Mouse (Mus musculus): ENCODE measurements around the gene Fxyd1. TPM values are rescaled to one million over a fixed set of nuclear protein-coding genes. Genes with fewer than 3 reads are reported as not detected.

The Fxyd1 gene
- polyA plus RNA-seq, 1 experiment from 2014 or later, result 7.7 TPM

- peaks cover 48% of the 10 kb centered on the region for H3K4me1 ChIP-seq
- peaks cover 43% of the 10 kb centered on the region for H3K27me3 ChIP-seq (ENCODE audit: low read depth, poor library complexity, severe bottlenecking)
- peak overlapping the region; percentile 80 for H3K27ac ChIP-seq
- DNase-seq (ENCODE audit: low spot score), result no peak
- H3K4me3 ChIP-seq, result peak overlapping the region; percentile 35
- no peaks in the 10 kb centered on the region for H3K9me3 ChIP-seq (replicated peaks)
- 20% methylated on average over 3 of the region's 4 CpGs for WGBS
- H3K36me3 ChIP-seq, result no peaks in the 10 kb centered on the region
These were observed 1.1 kb downstream of the Fxyd1 start for GRCm38 (mm10) chr7:31055883-31056282.

DNA sequence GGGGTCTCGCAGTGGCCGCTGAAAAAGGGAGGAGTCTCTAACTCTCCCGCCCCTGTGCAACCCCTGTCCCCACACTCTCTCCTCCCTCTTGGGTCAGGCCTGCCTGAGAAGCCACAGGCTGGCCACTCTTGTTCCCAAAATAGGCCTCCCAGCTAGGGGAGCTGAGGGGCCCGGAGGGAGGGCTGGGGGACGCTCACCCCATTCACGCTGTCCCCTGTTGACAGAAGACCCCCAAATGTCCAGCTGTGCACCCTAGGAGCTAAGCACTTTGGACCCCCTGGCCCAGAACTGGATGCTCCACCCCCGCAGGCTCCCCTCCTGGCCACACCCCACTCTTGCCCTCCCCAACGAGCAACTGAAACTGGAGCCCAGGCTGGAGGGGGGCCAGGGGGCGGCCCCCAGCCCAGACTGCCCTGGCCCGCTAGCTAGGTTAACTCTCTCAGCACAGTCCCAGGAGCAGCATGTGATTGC, 1.6 kb downstream of the Fxyd1 start:
- H3K27ac ChIP-seq, result peak overlapping the region; percentile 80
- peaks cover 48% of the 10 kb centered on the region for H3K27me3 ChIP-seq (ENCODE audit: low read depth, poor library complexity, severe bottlenecking)
- H3K4me3 ChIP-seq, result peak overlapping the region; percentile 35
- 8% methylated on average over 10 of the region's 10 CpGs for WGBS
- DNase-seq (ENCODE audit: low spot score), result peak; percentile 61
- H3K36me3 ChIP-seq, result no peaks in the 10 kb centered on the region
- peaks cover 53% of the 10 kb centered on the region for H3K4me1 ChIP-seq
- H3K9me3 ChIP-seq (replicated peaks), result no peaks in the 10 kb centered on the region

GRCm38 (mm10) chr7:31054661-31055320, 2.2 kb downstream of the Fxyd1 start:
- Histone ChIP-seq H3K27ac (peak overlapping the region; percentile 80), H3K4me3 (peak overlapping the region; percentile 35), H3K4me1 (peaks cover 59% of the 10 kb centered on the region), H3K36me3 (no peaks in the 10 kb centered on the region), H3K27me3 (ENCODE audit: low read depth, poor library complexity, severe bottlenecking) (peaks cover 54% of the 10 kb centered on the region), H3K9me3 (replicated peaks) (no peaks in the 10 kb centered on the region)
- no peak for DNase-seq (ENCODE audit: low spot score)
- WGBS, result 56% methylated on average over 11 of the region's 11 CpGs

GRCm38 (mm10) chr7:31053882-31054447, 3.0 kb downstream of the Fxyd1 start:
- peaks cover 61% of the 10 kb centered on the region for H3K4me1 ChIP-seq
- WGBS, result 33% methylated on average over 10 of the region's 10 CpGs

DNA sequence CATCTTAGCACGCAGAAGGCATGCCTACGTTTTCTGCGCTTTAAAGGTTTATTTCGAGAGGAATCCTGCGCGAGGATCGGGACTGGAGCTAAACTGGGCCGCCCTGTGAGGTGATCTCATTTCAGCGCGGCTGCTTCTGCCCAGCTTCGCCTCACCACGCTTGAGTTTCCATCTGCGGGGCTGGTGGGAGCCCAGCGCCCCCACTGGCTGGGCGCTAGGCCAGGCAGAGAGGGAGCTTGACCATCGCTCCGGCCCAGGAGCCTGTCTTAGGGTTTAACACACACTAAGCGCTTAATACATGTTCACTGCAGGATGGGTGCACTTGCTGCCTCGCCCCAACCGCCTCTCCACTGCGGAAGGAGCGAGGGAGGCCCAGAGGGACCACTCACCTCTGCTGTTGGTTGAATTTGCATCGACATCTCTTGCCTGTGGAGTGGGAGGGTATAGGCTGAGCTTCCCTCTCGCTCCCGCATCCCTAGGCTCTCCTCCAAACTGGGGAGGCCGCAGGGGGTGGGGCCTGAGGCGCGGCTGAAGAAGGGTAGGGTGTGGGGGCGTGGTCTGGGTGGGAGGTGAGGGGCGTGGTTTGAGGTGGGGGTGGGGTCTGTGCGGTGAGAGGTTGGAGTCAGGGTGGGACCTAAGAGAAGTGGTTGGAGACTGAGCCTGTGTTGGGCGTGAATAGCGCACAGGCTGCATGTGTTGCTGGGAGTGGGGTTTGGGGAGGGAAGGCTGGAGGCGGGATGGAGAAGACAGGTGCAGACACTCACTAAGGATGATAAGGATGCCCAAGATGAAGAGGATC, 4.2 kb downstream of the Fxyd1 start:
- DNase-seq (ENCODE audit: low spot score), result peak; percentile 69
- no peaks in the 10 kb centered on the region for H3K36me3 ChIP-seq
- H3K27ac ChIP-seq, result no peak overlapping the region
- peaks cover 61% of the 10 kb centered on the region for H3K4me1 ChIP-seq
- H3K9me3 ChIP-seq (replicated peaks), result no peaks in the 10 kb centered on the region
- WGBS, result under 1% methylated on average over 34 of the region's 34 CpGs
- peaks cover 74% of the 10 kb centered on the region for H3K27me3 ChIP-seq (ENCODE audit: low read depth, poor library complexity, severe bottlenecking)
- peak overlapping the region; percentile 37 for H3K4me3 ChIP-seq

More at GRCm38 (mm10) chr7:31053882-31054447, 3.0 kb downstream of the Fxyd1 start:
- Histone ChIP-seq H3K36me3 (no peaks in the 10 kb centered on the region), H3K4me3 (no peak overlapping the region), H3K27me3 (ENCODE audit: low read depth, poor library complexity, severe bottlenecking) (peaks cover 63% of the 10 kb centered on the region), H3K27ac (no peak overlapping the region; the same call in 1 of the 2 replicates), H3K9me3 (replicated peaks) (no peaks in the 10 kb centered on the region)
- no peak for DNase-seq (ENCODE audit: low spot score)

GRCm38 (mm10) chr7:31052251-31052635, 4.8 kb downstream of the Fxyd1 start:
- 3% methylated on average over 22 of the region's 22 CpGs for WGBS
- no peak overlapping the region for H3K27ac ChIP-seq
- H3K4me1 ChIP-seq, result peaks cover 61% of the 10 kb centered on the region
- peaks cover 80% of the 10 kb centered on the region for H3K27me3 ChIP-seq (ENCODE audit: low read depth, poor library complexity, severe bottlenecking)
- no peaks in the 10 kb centered on the region for H3K9me3 ChIP-seq (replicated peaks)
- DNase-seq (ENCODE audit: low spot score), result no peak
- peak overlapping the region; percentile 37 for H3K4me3 ChIP-seq
- H3K36me3 ChIP-seq, result no peaks in the 10 kb centered on the region

GRCm38 (mm10) chr7:31051321-31052021, 5.5 kb downstream of the Fxyd1 start, which contains the start of gene Fxyd7:
Gene Fxyd7, minus strand, starts transcription at chr7:31051467.
- H3K4me3 ChIP-seq, result peak within 1 kb of the TSS; percentile 37
- WGBS, result 2% methylated on average over 28 of the region's 28 CpGs
- peaks cover 61% of the 10 kb centered on the region for H3K4me1 ChIP-seq
- peaks cover 81% of the 10 kb centered on the region for H3K27me3 ChIP-seq (ENCODE audit: low read depth, poor library complexity, severe bottlenecking)
- DNase-seq (ENCODE audit: low spot score), result no peak
- no peak within 1 kb of the TSS for H3K27ac ChIP-seq
- no peaks in the 10 kb centered on the region for H3K9me3 ChIP-seq (replicated peaks)
- no peaks in the 10 kb centered on the region for H3K36me3 ChIP-seq

DNA sequence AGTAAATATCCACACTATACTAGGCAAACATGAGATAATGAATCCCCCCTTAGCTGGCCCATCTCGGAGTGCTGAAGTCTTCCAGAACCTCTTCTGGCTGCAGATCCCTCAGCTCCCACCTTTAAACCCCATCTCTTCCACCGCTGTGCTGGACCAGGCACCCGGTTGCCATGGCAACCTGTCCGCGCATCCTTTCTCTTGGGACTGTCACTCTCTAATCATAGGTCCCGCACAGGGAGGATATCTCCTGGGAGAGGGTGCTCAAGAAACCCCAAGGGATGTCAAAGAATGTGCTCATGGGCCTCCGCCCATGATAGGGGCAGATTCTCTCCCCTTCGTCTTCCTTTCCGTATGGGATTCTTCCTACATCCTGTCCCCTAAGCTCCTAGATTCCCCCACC, 6.1 kb downstream of the Fxyd1 start:
- WGBS, result 3% methylated on average over 9 of the region's 9 CpGs
- Histone ChIP-seq H3K4me1 (peaks cover 58% of the 10 kb centered on the region), H3K9me3 (replicated peaks) (no peaks in the 10 kb centered on the region), H3K27ac (no peak overlapping the region), H3K4me3 (peak overlapping the region; percentile 37), H3K27me3 (ENCODE audit: low read depth, poor library complexity, severe bottlenecking) (peaks cover 86% of the 10 kb centered on the region), H3K36me3 (no peaks in the 10 kb centered on the region)
- DNase-seq (ENCODE audit: low spot score), result no peak

GRCm38 (mm10) chr7:31050487-31050886, 6.5 kb downstream of the Fxyd1 start:
- WGBS, result 8% methylated on average over 6 of the region's 6 CpGs
- peaks cover 54% of the 10 kb centered on the region for H3K4me1 ChIP-seq
- peak overlapping the region; percentile 37 for H3K4me3 ChIP-seq
- H3K36me3 ChIP-seq, result no peaks in the 10 kb centered on the region
- H3K27ac ChIP-seq, result no peak overlapping the region
- H3K9me3 ChIP-seq (replicated peaks), result no peaks in the 10 kb centered on the region
- H3K27me3 ChIP-seq (ENCODE audit: low read depth, poor library complexity, severe bottlenecking), result peaks cover 89% of the 10 kb centered on the region
- no peak for DNase-seq (ENCODE audit: low spot score)

GRCm38 (mm10) chr7:31049846-31050281, 7.1 kb downstream of the Fxyd1 start:
- no peaks in the 10 kb centered on the region for H3K9me3 ChIP-seq (replicated peaks)
- peaks cover 92% of the 10 kb centered on the region for H3K27me3 ChIP-seq (ENCODE audit: low read depth, poor library complexity, severe bottlenecking)
- H3K36me3 ChIP-seq, result no peaks in the 10 kb centered on the region
- no peak overlapping the region for H3K27ac ChIP-seq
- no peak for DNase-seq (ENCODE audit: low spot score)
- peak overlapping the region; percentile 37 for H3K4me3 ChIP-seq
- 2% methylated on average over 12 of the region's 15 CpGs for WGBS
- peaks cover 47% of the 10 kb centered on the region for H3K4me1 ChIP-seq

DNA sequence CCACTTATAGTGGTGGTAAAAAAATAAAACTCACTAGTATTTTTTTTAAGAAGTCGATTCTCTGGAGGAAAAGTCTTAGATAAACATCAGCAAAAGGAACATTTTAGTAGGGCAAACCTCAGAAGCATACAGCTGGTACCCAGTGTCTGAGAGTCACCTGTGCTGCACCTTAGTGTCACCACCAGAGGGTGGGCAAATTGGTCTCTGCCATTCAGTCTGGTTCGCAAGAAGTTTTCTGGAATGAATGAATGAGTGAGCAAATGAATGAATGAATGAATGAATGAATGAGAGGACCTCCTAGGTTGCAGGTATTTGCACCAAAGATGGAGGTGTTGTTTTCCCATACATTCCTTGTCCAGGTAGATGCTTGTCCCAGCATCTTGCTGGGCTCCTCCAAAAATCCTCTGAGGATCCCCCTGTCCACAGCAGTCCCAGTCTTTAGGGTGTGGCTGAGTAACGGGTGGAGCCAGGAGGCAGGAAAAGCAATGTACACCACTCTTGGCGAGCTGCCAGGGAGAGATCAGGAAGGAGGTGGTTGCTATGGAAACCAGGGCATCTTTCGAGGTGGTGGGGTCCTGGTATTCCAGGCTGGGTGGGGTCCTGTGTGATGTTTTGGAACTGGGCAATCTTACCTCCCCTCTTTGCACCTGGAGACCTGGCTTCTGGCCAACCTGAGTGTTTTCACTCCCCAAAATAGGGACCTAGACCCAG, 7.7 kb downstream of the Fxyd1 start:
- no peak for DNase-seq (ENCODE audit: low spot score)
- H3K36me3 ChIP-seq, result no peaks in the 10 kb centered on the region
- peaks cover 92% of the 10 kb centered on the region for H3K27me3 ChIP-seq (ENCODE audit: low read depth, poor library complexity, severe bottlenecking)
- H3K9me3 ChIP-seq (replicated peaks), result no peaks in the 10 kb centered on the region
- H3K4me3 ChIP-seq, result peak overlapping the region; percentile 37
- H3K27ac ChIP-seq, result no peak overlapping the region
- 20% methylated on average over 5 of the region's 5 CpGs for WGBS
- H3K4me1 ChIP-seq, result peaks cover 42% of the 10 kb centered on the region

GRCm38 (mm10) chr7:31042431-31042910, 14.5 kb downstream of the Fxyd1 start, which contains the start of gene Fxyd5:
Gene Fxyd5, minus strand, starts transcription at chr7:31042481.
- Histone ChIP-seq H3K4me3 (peak within 1 kb of the TSS; percentile 39), H3K27ac (peak within 1 kb of the TSS; percentile 12; the same call in 1 of the 2 replicates)

More at GRCm38 (mm10) chr7:31042431-31042910, 14.5 kb downstream of the Fxyd1 start, which contains the start of gene Fxyd5:
- WGBS, result 37% methylated on average over 10 of the region's 10 CpGs
- Histone ChIP-seq H3K36me3 (no peaks in the 10 kb centered on the region), H3K27me3 (ENCODE audit: low read depth, poor library complexity, severe bottlenecking) (peaks cover 75% of the 10 kb centered on the region), H3K9me3 (replicated peaks) (no peaks in the 10 kb centered on the region), H3K4me1 (peaks cover 13% of the 10 kb centered on the region)
- no peak for DNase-seq (ENCODE audit: low spot score)
